Mouse (Mus musculus): ENCODE results near the gene Adck2.

DNA sequence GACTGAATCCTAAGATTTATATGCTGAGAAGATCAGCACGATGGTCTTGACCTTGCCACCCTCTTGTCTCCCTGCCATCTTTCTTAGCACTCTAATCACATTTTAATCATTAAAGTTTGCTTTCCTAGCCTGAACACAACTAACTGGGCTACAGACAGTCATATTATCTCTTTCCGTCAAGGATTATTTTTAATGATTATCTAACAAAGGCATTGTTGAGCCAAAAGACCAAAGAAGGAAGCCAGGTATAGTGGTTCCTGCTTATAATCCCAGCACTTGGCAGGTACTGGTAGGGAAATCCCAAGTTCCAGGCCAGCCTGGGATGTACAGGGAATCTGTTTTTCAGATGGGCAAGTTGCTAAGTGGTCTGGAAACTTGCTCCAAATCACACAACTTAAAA is 37.6 kb downstream of the Adck2 start:
- no peak for TF ChIP-seq POLR2A (IDR thresholded peaks at IDR 0.05; ENCODE audit: borderline replicate concordance, low read depth, low read length)
- TF ChIP-seq CTCF (IDR thresholded peaks at IDR 0.05; ENCODE audit: low read depth, low read length): no peak

Data from bone marrow macrophage, adult 2 months (primary cell).